Mouse (Mus musculus): Measurements from ENCODE around the gene Pcgf6. TPM values are rescaled to one million over a fixed set of nuclear protein-coding genes. Genes with fewer than 3 reads are reported as not detected.

Pcgf6 gene
- 5.4 and 7.6 TPM in 2 replicates for polyA plus RNA-seq (2012; rRNA removed)

- DNase-seq (ENCODE audit: low read depth, low spot score): peak; percentile 58
- under 1% methylated on average over 75 of the region's 75 CpGs for WGBS
Observed at GRCm38 (mm10) chr19:47050271-47051032, at the start of gene Pcgf6. Gene Pcgf6, minus strand, starts transcription at chr19:47050906.

- WGBS: 0% methylated on average over 56 of the region's 56 CpGs
- peak; percentile 91 for DNase-seq (ENCODE audit: low read depth, low spot score)
Observed at GRCm38 (mm10) chr19:47090550-47091156, 39.9 kb upstream of the Pcgf6 start, which contains the start of the genes Usmg5 and Pdcd11. Gene Usmg5, minus strand, starts transcription at chr19:47090647. Gene Pdcd11, plus strand, starts transcription at chr19:47090768.

- under 1% methylated on average over 36 of the region's 36 CpGs for WGBS
- no peak for DNase-seq (ENCODE audit: low read depth, low spot score)
Observed at GRCm38 (mm10) chr19:47089718-47090525, 39.2 kb upstream of the Pcgf6 start.

GRCm38 (mm10) chr19:47088226-47088625, 37.5 kb upstream of the Pcgf6 start:
- 27% methylated on average over 3 of the region's 3 CpGs for WGBS
- no peak for DNase-seq (ENCODE audit: low read depth, low spot score)

GRCm38 (mm10) chr19:47067924-47068611, 17.4 kb upstream of the Pcgf6 start:
- under 1% methylated on average over 72 of the region's 72 CpGs for WGBS
- no peak for DNase-seq (ENCODE audit: low read depth, low spot score)

- WGBS: 6% methylated on average over 49 of the region's 49 CpGs
- peak; percentile 88 for DNase-seq (ENCODE audit: low read depth, low spot score)
Observed at GRCm38 (mm10) chr19:47067096-47067882, 16.6 kb upstream of the Pcgf6 start, which contains the start of gene Taf5. Gene Taf5, plus strand, starts transcription at chr19:47067746.

- WGBS: 92% methylated on average over 3 of the region's 3 CpGs
Observed at GRCm38 (mm10) chr19:47065860-47066259, 15.2 kb upstream of the Pcgf6 start.

GRCm38 (mm10) chr19:47057684-47058083, 7.0 kb upstream of the Pcgf6 start:
- DNase-seq (ENCODE audit: low read depth, low spot score): no peak
- WGBS: 49% methylated on average over 1 of the region's 1 CpGs

More at GRCm38 (mm10) chr19:47065860-47066259, 15.2 kb upstream of the Pcgf6 start:
- DNase-seq (ENCODE audit: low read depth, low spot score): no peak

- DNase-seq (ENCODE audit: low read depth, low spot score): peak; percentile 45
- WGBS: 29% methylated on average over 4 of the region's 4 CpGs
Observed at GRCm38 (mm10) chr19:47053471-47053870, 2.8 kb upstream of the Pcgf6 start.

- 64% methylated on average over 4 of the region's 4 CpGs for WGBS
- no peak for DNase-seq (ENCODE audit: low read depth, low spot score)
Observed at GRCm38 (mm10) chr19:47052927-47053326, 2.2 kb upstream of the Pcgf6 start.

GRCm38 (mm10) chr19:47049840-47050239, 866 bp downstream of the Pcgf6 start:
- no peak for DNase-seq (ENCODE audit: low read depth, low spot score)
- WGBS: 3% methylated on average over 7 of the region's 7 CpGs

- no peak for DNase-seq (ENCODE audit: low read depth, low spot score)
- WGBS: 67% methylated on average over 4 of the region's 4 CpGs
Observed at GRCm38 (mm10) chr19:47049061-47049460, 1.6 kb downstream of the Pcgf6 start.

GRCm38 (mm10) chr19:47047236-47047833, 3.4 kb downstream of the Pcgf6 start:
- 89% methylated on average over 13 of the region's 13 CpGs for WGBS
- DNase-seq (ENCODE audit: low read depth, low spot score): no peak

GRCm38 (mm10) chr19:47046343-47046742, 4.4 kb downstream of the Pcgf6 start:
- WGBS: 91% methylated on average over 1 of the region's 1 CpGs
- no peak for DNase-seq (ENCODE audit: low read depth, low spot score)

GRCm38 (mm10) chr19:47043608-47044007, 7.1 kb downstream of the Pcgf6 start:
- DNase-seq (ENCODE audit: low read depth, low spot score): no peak
- WGBS: 86% methylated on average over 3 of the region's 3 CpGs

GRCm38 (mm10) chr19:47040720-47041473, 9.8 kb downstream of the Pcgf6 start:
- 77% methylated on average over 3 of the region's 3 CpGs for WGBS

GRCm38 (mm10) chr19:47036596-47036995, 14.1 kb downstream of the Pcgf6 start:
- no peak for DNase-seq (ENCODE audit: low read depth, low spot score)
- 91% methylated on average over 3 of the region's 3 CpGs for WGBS

More at GRCm38 (mm10) chr19:47040720-47041473, 9.8 kb downstream of the Pcgf6 start:
- DNase-seq (ENCODE audit: low read depth, low spot score): no peak

GRCm38 (mm10) chr19:47034916-47035315, 15.8 kb downstream of the Pcgf6 start:
- 83% methylated on average over 4 of the region's 4 CpGs for WGBS

More at GRCm38 (mm10) chr19:47034916-47035315, 15.8 kb downstream of the Pcgf6 start:
- DNase-seq (ENCODE audit: low read depth, low spot score): no peak
